Mouse (Mus musculus): ENCODE measurements around the gene Pnpla8.

DNA sequence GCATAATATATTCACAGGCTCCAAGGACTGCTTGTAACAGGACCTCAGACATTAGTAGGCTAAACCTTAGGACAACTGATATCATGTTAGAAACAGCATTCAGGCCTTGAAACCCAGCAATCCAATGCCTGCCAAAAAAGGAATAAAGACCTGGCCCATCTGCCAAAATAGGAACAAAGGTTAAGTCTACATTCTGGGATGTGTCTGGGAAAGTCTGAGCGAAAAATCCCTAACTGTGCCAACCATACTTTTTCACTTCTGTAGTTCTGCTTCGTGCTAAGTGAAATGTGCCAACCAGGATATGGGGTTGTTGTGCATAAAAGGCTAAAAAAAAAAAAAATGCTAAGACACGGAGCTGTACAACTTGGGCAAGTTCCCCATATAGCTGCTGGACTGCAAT lies 44.5 kb downstream of the Pnpla8 start:
- TF ChIP-seq CTCF (IDR thresholded peaks at IDR 0.05; ENCODE audit: low read depth, low read length) (no peak), POLR2A (IDR thresholded peaks at IDR 0.05; ENCODE audit: extremely low read depth, insufficient read depth, low read length) (no peak)
